Mouse (Mus musculus): ENCODE results near the gene Metrnl.

GRCm38 (mm10) chr11:121679581-121679980 lies 21.8 kb upstream of the Metrnl start:
- no peak for TF ChIP-seq CTCF (IDR thresholded peaks at IDR 0.05)
- no peak for TF ChIP-seq EP300 (IDR thresholded peaks at IDR 0.05)
